Mouse (Mus musculus): ENCODE results near the gene Rplp2. TPM values are rescaled to one million over a fixed set of nuclear protein-coding genes. Genes with fewer than 3 reads are reported as not detected.

Rplp2 gene
- polyA plus RNA-seq, 1 experiment from 2014 or later, result 1,415 TPM

GRCm38 (mm10) chr7:141458661-141459060 is 11.5 kb downstream of the Rplp2 start:
- Histone ChIP-seq H3K27ac (ENCODE audit: low read depth) (no peak overlapping the region), H3K4me2 (no peak overlapping the region), H3K4me1 (ENCODE audit: insufficient read depth) (peaks cover 8% of the 10 kb centered on the region; the same call in 1 of the 2 replicates), H3K36me3 (ENCODE audit: insufficient read depth) (peaks cover 11% of the 10 kb centered on the region; the same call in 1 of the 2 replicates), H3K9me3 (ENCODE audit: low read depth, low read length) (no peaks in the 10 kb centered on the region), H3K4me3 (ENCODE audit: low read depth, low read length) (no peak overlapping the region), H3K27me3 (ENCODE audit: insufficient read depth, low read length) (peaks cover 36% of the 10 kb centered on the region), H3K9ac (no peak overlapping the region)
- DNase-seq (no peak), ATAC-seq (ENCODE audit: insufficient read depth) (no peak)
- TF ChIP-seq CTCF (IDR thresholded peaks at IDR 0.05; ENCODE audit: low read depth), result no peak
- WGBS, result 92% methylated on average over 11 of the region's 11 CpGs

GRCm38 (mm10) chr7:141459301-141459711 is 12.1 kb downstream of the Rplp2 start:
- no peak for DNase-seq
- H3K27ac ChIP-seq (ENCODE audit: low read depth), result no peak overlapping the region
- peaks cover 11% of the 10 kb centered on the region; the same call in 1 of the 2 replicates for H3K36me3 ChIP-seq (ENCODE audit: insufficient read depth)
- H3K4me3 ChIP-seq (ENCODE audit: low read depth, low read length), result no peak overlapping the region
- no peak for TF ChIP-seq CTCF (IDR thresholded peaks at IDR 0.05; ENCODE audit: low read depth)
- peaks cover 43% of the 10 kb centered on the region for H3K27me3 ChIP-seq (ENCODE audit: insufficient read depth, low read length)
- no peaks in the 10 kb centered on the region for H3K9me3 ChIP-seq (ENCODE audit: low read depth, low read length)
- ATAC-seq (ENCODE audit: insufficient read depth), result no peak
- no peak overlapping the region for H3K4me2 ChIP-seq
- H3K4me1 ChIP-seq (ENCODE audit: insufficient read depth), result peaks cover 8% of the 10 kb centered on the region; the same call in 1 of the 2 replicates
- 87% methylated on average over 17 of the region's 17 CpGs for WGBS
- H3K9ac ChIP-seq, result no peak overlapping the region

DNA sequence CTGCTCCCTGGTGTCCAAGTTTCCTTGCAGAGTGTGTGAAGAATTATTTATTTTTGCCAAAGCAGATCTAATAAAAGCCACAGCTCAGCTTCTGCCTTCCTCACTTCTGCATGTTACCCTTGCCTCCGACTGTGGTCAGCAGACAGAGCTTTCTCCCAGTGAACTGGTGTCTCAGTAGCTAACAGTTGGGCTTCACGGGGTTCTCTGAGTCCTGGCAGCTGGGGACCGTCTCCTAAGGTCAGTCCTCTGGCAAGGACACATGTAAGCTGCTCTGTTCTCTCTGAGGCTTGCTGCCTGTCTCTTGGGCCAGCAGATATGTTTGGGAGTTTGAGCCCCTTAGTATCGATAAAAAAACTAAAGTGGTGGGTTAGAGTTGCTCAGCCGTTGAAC is 12.8 kb downstream of the Rplp2 start:
- Histone ChIP-seq H3K27me3 (ENCODE audit: insufficient read depth, low read length) (peaks cover 49% of the 10 kb centered on the region), H3K4me1 (ENCODE audit: insufficient read depth) (peaks cover 14% of the 10 kb centered on the region), H3K36me3 (ENCODE audit: insufficient read depth) (peaks cover 11% of the 10 kb centered on the region; the same call in 1 of the 2 replicates), H3K4me3 (ENCODE audit: low read depth, low read length) (no peak overlapping the region), H3K9ac (no peak overlapping the region), H3K27ac (ENCODE audit: low read depth) (no peak overlapping the region), H3K9me3 (ENCODE audit: low read depth, low read length) (no peaks in the 10 kb centered on the region), H3K4me2 (no peak overlapping the region)
- TF ChIP-seq CTCF (IDR thresholded peaks at IDR 0.05; ENCODE audit: low read depth), result no peak
- DNase-seq (no peak), ATAC-seq (ENCODE audit: insufficient read depth) (no peak)
- WGBS, result 32% methylated on average over 5 of the region's 5 CpGs

- Histone ChIP-seq H3K9me3 (ENCODE audit: low read depth, low read length) (no peaks in the 10 kb centered on the region), H3K27me3 (ENCODE audit: insufficient read depth, low read length) (peaks cover 55% of the 10 kb centered on the region), H3K4me2 (peak within 1 kb of the TSS; percentile 76), H3K36me3 (ENCODE audit: insufficient read depth) (peaks cover 11% of the 10 kb centered on the region; the same call in 1 of the 2 replicates), H3K9ac (peak within 1 kb of the TSS; percentile 58), H3K4me3 (ENCODE audit: low read depth, low read length) (peak within 1 kb of the TSS; percentile 45), H3K27ac (ENCODE audit: low read depth) (0 out of 2 replicates have a peak within 1 kb of the TSS, but pooled peaks have one; percentile 18), H3K4me1 (ENCODE audit: insufficient read depth) (peaks cover 13% of the 10 kb centered on the region)
- DNase-seq, result no peak
- ATAC-seq (ENCODE audit: insufficient read depth), result no peak
- TF ChIP-seq CTCF (IDR thresholded peaks at IDR 0.05; ENCODE audit: low read depth), result no peak
- 42% methylated on average over 15 of the region's 15 CpGs for WGBS
Observed at GRCm38 (mm10) chr7:141460391-141461113, 13.4 kb downstream of the Rplp2 start, which contains the start of gene Cracr2b. Gene Cracr2b (plus strand): TSS chr7:141461094.

- Histone ChIP-seq H3K4me2 (peak overlapping the region; percentile 76), H3K27me3 (ENCODE audit: insufficient read depth, low read length) (peaks cover 63% of the 10 kb centered on the region), H3K9ac (peak overlapping the region; percentile 58), H3K27ac (ENCODE audit: low read depth) (0 out of 2 replicates have a peak overlapping the region, but pooled peaks have one; percentile 18), H3K36me3 (ENCODE audit: insufficient read depth) (peaks cover 11% of the 10 kb centered on the region; the same call in 1 of the 2 replicates), H3K4me3 (ENCODE audit: low read depth, low read length) (peak overlapping the region; percentile 45), H3K9me3 (ENCODE audit: low read depth, low read length) (no peaks in the 10 kb centered on the region), H3K4me1 (ENCODE audit: insufficient read depth) (peaks cover 7% of the 10 kb centered on the region)
- WGBS, result 1% methylated on average over 56 of the region's 59 CpGs
- peak; percentile 37 for DNase-seq
- ATAC-seq (ENCODE audit: insufficient read depth), result no peak
- TF ChIP-seq CTCF (IDR thresholded peaks at IDR 0.05; ENCODE audit: low read depth), result peak; percentile 44
Observed at GRCm38 (mm10) chr7:141461521-141462332, 14.6 kb downstream of the Rplp2 start.

DNA sequence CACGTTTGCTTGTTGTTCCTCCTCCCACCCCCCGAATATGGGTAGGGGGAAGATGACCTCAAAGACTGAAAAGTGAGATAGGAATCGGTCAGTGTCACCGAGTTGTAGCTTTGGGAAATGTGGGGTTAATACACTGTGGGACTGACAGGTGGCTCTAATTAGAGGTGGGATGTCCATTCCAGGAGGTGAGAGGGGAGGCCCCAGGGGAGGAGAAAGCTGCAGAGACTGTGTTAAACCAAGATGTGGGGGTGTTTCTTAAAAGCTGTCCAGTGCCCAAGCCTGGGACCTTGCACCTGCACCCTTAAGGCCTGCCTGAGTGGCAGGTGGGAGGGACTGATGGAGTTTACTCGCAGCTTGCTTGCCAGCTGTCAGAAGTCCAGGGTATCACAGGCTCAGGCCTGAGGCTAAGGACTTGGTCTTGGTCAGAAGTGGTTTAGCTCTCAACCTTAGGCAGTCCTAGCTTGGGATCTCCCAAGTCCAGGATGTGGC is 15.2 kb downstream of the Rplp2 start:
- Histone ChIP-seq H3K9me3 (ENCODE audit: low read depth, low read length) (no peaks in the 10 kb centered on the region), H3K36me3 (ENCODE audit: insufficient read depth) (peaks cover 11% of the 10 kb centered on the region; the same call in 1 of the 2 replicates), H3K9ac (peak overlapping the region; percentile 58; the same call in 1 of the 2 replicates), H3K4me2 (peak overlapping the region; percentile 76), H3K27ac (ENCODE audit: low read depth) (no peak overlapping the region), H3K4me3 (ENCODE audit: low read depth, low read length) (peak overlapping the region; percentile 45), H3K27me3 (ENCODE audit: insufficient read depth, low read length) (peaks cover 62% of the 10 kb centered on the region), H3K4me1 (ENCODE audit: insufficient read depth) (peaks cover 11% of the 10 kb centered on the region)
- ATAC-seq (ENCODE audit: insufficient read depth), result no peak
- TF ChIP-seq CTCF (IDR thresholded peaks at IDR 0.05; ENCODE audit: low read depth), result no peak
- WGBS, result 8% methylated on average over 5 of the region's 5 CpGs
- DNase-seq, result no peak
